Mouse (Mus musculus): ENCODE measurements around the gene Mrpl58. TPM values are rescaled to one million over a fixed set of nuclear protein-coding genes. Genes with fewer than 3 reads are reported as not detected.

Gene Mrpl58
- polyA plus RNA-seq, 1 experiment from 2014 or later, result 253 TPM

GRCm38 (mm10) chr11:115391358-115391757, 12.2 kb upstream of the Mrpl58 start:
- Histone ChIP-seq H3K27me3 (replicated peaks; ENCODE audit: control insufficient read depth, insufficient read depth, low read length) (no peaks in the 10 kb centered on the region), H3K36me3 (ENCODE audit: control insufficient read depth, insufficient read depth, low read length) (peaks cover 67% of the 10 kb centered on the region), H3K27ac (ENCODE audit: low read depth, low read length) (no peak overlapping the region), H3K4me2 (ENCODE audit: low read length) (no peak overlapping the region), H3K9me3 (replicated peaks; ENCODE audit: control insufficient read depth, low read length) (no peaks in the 10 kb centered on the region), H3K4me1 (ENCODE audit: control insufficient read depth, insufficient read depth, low read length) (no peaks in the 10 kb centered on the region), H3K4me3 (ENCODE audit: low read depth, low read length) (no peak overlapping the region), H3K9ac (ENCODE audit: low read length) (no peak overlapping the region)
- DNase-seq (ENCODE audit: low spot score), result no peak
- no peak for ATAC-seq
- 92% methylated on average over 7 of the region's 7 CpGs for WGBS

DNA sequence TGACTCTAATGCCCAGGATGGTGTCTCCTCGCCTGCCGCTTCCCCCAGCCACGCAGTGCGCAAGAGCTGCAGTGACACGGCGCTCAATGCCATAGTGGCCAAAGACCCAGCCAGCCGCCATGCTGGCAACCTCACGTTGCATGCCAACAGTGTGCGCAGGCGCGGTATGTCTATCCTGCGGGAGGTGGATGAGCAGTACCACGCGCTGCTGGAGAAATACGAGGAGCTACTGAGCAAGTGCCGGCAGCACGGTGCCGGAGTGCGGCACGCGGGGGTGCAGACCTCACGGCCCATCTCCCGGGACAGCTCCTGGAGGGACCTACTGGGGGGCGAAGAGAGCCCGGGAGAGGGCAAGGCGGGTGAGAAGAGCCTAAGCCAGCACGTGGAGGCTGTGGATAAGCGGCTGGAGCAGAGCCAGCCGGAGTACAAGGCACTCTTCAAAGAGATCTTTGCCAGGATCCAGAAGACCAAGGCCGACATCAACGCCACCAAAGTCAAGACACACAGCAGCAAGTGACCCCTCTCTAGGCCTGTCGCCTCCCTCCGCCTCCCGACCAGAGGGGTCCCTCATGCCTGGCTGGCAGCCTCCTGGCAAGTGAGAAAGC, 9.7 kb upstream of the Mrpl58 start:
- Histone ChIP-seq H3K27ac (ENCODE audit: low read depth, low read length) (no peak overlapping the region), H3K4me2 (ENCODE audit: low read length) (no peak overlapping the region), H3K9ac (ENCODE audit: low read length) (no peak overlapping the region), H3K4me1 (ENCODE audit: control insufficient read depth, insufficient read depth, low read length) (no peaks in the 10 kb centered on the region), H3K4me3 (ENCODE audit: low read depth, low read length) (no peak overlapping the region), H3K36me3 (ENCODE audit: control insufficient read depth, insufficient read depth, low read length) (peaks cover 61% of the 10 kb centered on the region), H3K27me3 (replicated peaks; ENCODE audit: control insufficient read depth, insufficient read depth, low read length) (no peaks in the 10 kb centered on the region), H3K9me3 (replicated peaks; ENCODE audit: control insufficient read depth, low read length) (no peaks in the 10 kb centered on the region)
- DNase-seq (ENCODE audit: low spot score), result no peak
- 77% methylated on average over 34 of the region's 34 CpGs for WGBS
- ATAC-seq, result no peak

- 79% methylated on average over 7 of the region's 7 CpGs for WGBS
- ATAC-seq, result no peak
- H3K36me3 ChIP-seq (ENCODE audit: control insufficient read depth, insufficient read depth, low read length), result peaks cover 32% of the 10 kb centered on the region
- H3K4me3 ChIP-seq (ENCODE audit: low read depth, low read length), result no peak overlapping the region
- DNase-seq (ENCODE audit: low spot score), result no peak
- H3K4me2 ChIP-seq (ENCODE audit: low read length), result no peak overlapping the region
- H3K9ac ChIP-seq (ENCODE audit: low read length), result no peak overlapping the region
- H3K27ac ChIP-seq (ENCODE audit: low read depth, low read length), result no peak overlapping the region
- H3K4me1 ChIP-seq (ENCODE audit: control insufficient read depth, insufficient read depth, low read length), result peaks cover under 1% of the 10 kb centered on the region; the same call in 1 of the 2 replicates
- H3K27me3 ChIP-seq (replicated peaks; ENCODE audit: control insufficient read depth, insufficient read depth, low read length), result no peaks in the 10 kb centered on the region
- no peaks in the 10 kb centered on the region for H3K9me3 ChIP-seq (replicated peaks; ENCODE audit: control insufficient read depth, low read length)
Observed at GRCm38 (mm10) chr11:115398085-115398484, 5.5 kb upstream of the Mrpl58 start.

DNA sequence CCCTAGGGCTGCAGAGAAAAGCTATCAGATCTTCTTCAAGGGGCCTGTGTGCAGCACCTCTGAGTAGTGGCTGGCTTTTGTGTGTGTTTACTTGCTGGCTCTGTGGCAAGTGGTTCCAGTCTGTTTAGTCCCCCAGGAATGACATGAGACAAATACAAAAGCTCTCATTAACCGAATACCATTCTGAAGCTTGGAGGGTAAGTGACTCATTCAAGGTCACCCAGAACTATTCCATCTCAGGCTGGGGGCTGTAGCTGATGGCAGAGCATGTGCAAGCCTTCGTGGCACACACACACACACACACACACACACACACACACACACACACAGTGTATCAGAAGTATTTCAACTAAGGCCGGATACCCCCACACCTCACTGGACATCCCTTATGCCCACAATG, 3.4 kb upstream of the Mrpl58 start:
- H3K27me3 ChIP-seq (replicated peaks; ENCODE audit: control insufficient read depth, insufficient read depth, low read length), result no peaks in the 10 kb centered on the region
- ATAC-seq (no peak), DNase-seq (ENCODE audit: low spot score) (no peak)
- H3K4me3 ChIP-seq (ENCODE audit: low read depth, low read length), result no peak overlapping the region
- H3K9me3 ChIP-seq (replicated peaks; ENCODE audit: control insufficient read depth, low read length), result no peaks in the 10 kb centered on the region
- no peak overlapping the region for H3K4me2 ChIP-seq (ENCODE audit: low read length)
- H3K36me3 ChIP-seq (ENCODE audit: control insufficient read depth, insufficient read depth, low read length), result peaks cover 12% of the 10 kb centered on the region
- 85% methylated on average over 3 of the region's 3 CpGs for WGBS
- H3K9ac ChIP-seq (ENCODE audit: low read length), result no peak overlapping the region
- peaks cover 14% of the 10 kb centered on the region for H3K4me1 ChIP-seq (ENCODE audit: control insufficient read depth, insufficient read depth, low read length)
- H3K27ac ChIP-seq (ENCODE audit: low read depth, low read length), result peak overlapping the region; percentile 56; the same call in 1 of the 2 replicates

GRCm38 (mm10) chr11:115400630-115401391, 2.7 kb upstream of the Mrpl58 start:
- H3K9ac ChIP-seq (ENCODE audit: low read length), result peak overlapping the region; percentile 14; the same call in 1 of the 2 replicates
- DNase-seq (ENCODE audit: low spot score) (peak; percentile 52), ATAC-seq (no peak)
- H3K27me3 ChIP-seq (replicated peaks; ENCODE audit: control insufficient read depth, insufficient read depth, low read length), result no peaks in the 10 kb centered on the region
- H3K27ac ChIP-seq (ENCODE audit: low read depth, low read length), result peak overlapping the region; percentile 56; the same call in 1 of the 2 replicates
- 42% methylated on average over 11 of the region's 11 CpGs for WGBS
- 0 out of 2 replicates have a peak overlapping the region, but pooled peaks have one; percentile 0 for H3K4me2 ChIP-seq (ENCODE audit: low read length)
- H3K4me1 ChIP-seq (ENCODE audit: control insufficient read depth, insufficient read depth, low read length), result peaks cover 15% of the 10 kb centered on the region
- H3K4me3 ChIP-seq (ENCODE audit: low read depth, low read length), result no peak overlapping the region
- H3K9me3 ChIP-seq (replicated peaks; ENCODE audit: control insufficient read depth, low read length), result no peaks in the 10 kb centered on the region
- peaks cover 8% of the 10 kb centered on the region for H3K36me3 ChIP-seq (ENCODE audit: control insufficient read depth, insufficient read depth, low read length)

- 93% methylated on average over 6 of the region's 6 CpGs for WGBS
- peaks cover 39% of the 10 kb centered on the region for H3K36me3 ChIP-seq (ENCODE audit: control insufficient read depth, insufficient read depth, low read length)
- no peak overlapping the region for H3K27ac ChIP-seq (ENCODE audit: low read depth, low read length)
- no peak for ATAC-seq
- H3K4me2 ChIP-seq (ENCODE audit: low read length), result no peak overlapping the region
- DNase-seq (ENCODE audit: low spot score), result no peak
- no peak overlapping the region for H3K9ac ChIP-seq (ENCODE audit: low read length)
- no peak overlapping the region for H3K4me3 ChIP-seq (ENCODE audit: low read depth, low read length)
- H3K27me3 ChIP-seq (replicated peaks; ENCODE audit: control insufficient read depth, insufficient read depth, low read length), result no peaks in the 10 kb centered on the region
- peaks cover 36% of the 10 kb centered on the region for H3K4me1 ChIP-seq (ENCODE audit: control insufficient read depth, insufficient read depth, low read length)
- H3K9me3 ChIP-seq (replicated peaks; ENCODE audit: control insufficient read depth, low read length), result no peaks in the 10 kb centered on the region
Observed at GRCm38 (mm10) chr11:115405723-115406122, 2.2 kb downstream of the Mrpl58 start.

DNA sequence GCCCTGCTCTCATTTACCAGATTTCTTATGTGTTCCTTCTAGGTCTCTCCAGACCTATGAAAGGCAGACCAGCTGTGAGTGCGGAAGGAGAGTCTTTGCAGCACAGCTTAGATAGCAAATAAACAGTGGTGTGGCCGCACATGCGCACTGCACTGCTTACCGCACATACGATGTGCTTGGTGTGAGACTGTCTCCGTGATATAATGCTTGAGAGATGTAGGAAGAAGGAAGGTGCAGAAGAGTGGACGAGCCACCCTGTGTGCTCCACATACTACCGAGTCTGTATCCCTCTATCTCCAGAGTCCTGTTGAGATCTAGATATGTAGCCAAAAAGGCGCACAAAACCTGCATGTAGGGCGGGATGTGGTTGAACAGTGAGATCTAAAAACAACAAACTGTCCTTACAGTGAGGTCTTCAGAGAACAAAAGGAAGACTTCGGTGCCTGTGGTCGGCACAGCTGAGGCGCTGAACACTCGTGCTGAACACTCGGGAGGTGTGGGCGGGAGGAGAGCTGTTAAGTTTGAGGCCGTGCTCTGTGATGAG, 3.4 kb downstream of the Mrpl58 start:
- Histone ChIP-seq H3K27ac (ENCODE audit: low read depth, low read length) (no peak overlapping the region), H3K36me3 (ENCODE audit: control insufficient read depth, insufficient read depth, low read length) (peaks cover 44% of the 10 kb centered on the region), H3K27me3 (replicated peaks; ENCODE audit: control insufficient read depth, insufficient read depth, low read length) (no peaks in the 10 kb centered on the region), H3K4me2 (ENCODE audit: low read length) (no peak overlapping the region), H3K9me3 (replicated peaks; ENCODE audit: control insufficient read depth, low read length) (no peaks in the 10 kb centered on the region), H3K4me3 (ENCODE audit: low read depth, low read length) (no peak overlapping the region), H3K4me1 (ENCODE audit: control insufficient read depth, insufficient read depth, low read length) (peaks cover 42% of the 10 kb centered on the region), H3K9ac (ENCODE audit: low read length) (no peak overlapping the region)
- DNase-seq (ENCODE audit: low spot score) (no peak), ATAC-seq (no peak)
- 94% methylated on average over 17 of the region's 17 CpGs for WGBS

- Histone ChIP-seq H3K4me2 (ENCODE audit: low read length) (no peak overlapping the region), H3K9me3 (replicated peaks; ENCODE audit: control insufficient read depth, low read length) (no peaks in the 10 kb centered on the region), H3K27ac (ENCODE audit: low read depth, low read length) (peak overlapping the region; percentile 74), H3K27me3 (replicated peaks; ENCODE audit: control insufficient read depth, insufficient read depth, low read length) (no peaks in the 10 kb centered on the region), H3K9ac (ENCODE audit: low read length) (0 out of 2 replicates have a peak overlapping the region, but pooled peaks have one; percentile 47), H3K4me3 (ENCODE audit: low read depth, low read length) (no peak overlapping the region), H3K4me1 (ENCODE audit: control insufficient read depth, insufficient read depth, low read length) (peaks cover 38% of the 10 kb centered on the region), H3K36me3 (ENCODE audit: control insufficient read depth, insufficient read depth, low read length) (peaks cover 44% of the 10 kb centered on the region)
- ATAC-seq, result no peak
- 64% methylated on average over 6 of the region's 6 CpGs for WGBS
- DNase-seq (ENCODE audit: low spot score), result no peak
Observed at GRCm38 (mm10) chr11:115408266-115408920, 4.8 kb downstream of the Mrpl58 start.
